Mouse (Mus musculus) hindbrain, embryonic 11.5 days (tissue): ENCODE measurements around the gene Olfr190. TPM values are rescaled to one million over a fixed set of nuclear protein-coding genes. Genes with fewer than 3 reads are reported as not detected.
"Not testable (repeated sequence)": the region's sequence is repeated elsewhere in the genome, so short reads cannot be mapped to it uniquely, and the experiment has no call there.

Source experiments
- ATAC-seq: fragments of 200-750 bp; cut with Nextera tagmentation; 2 replicates; pipeline ENCODE4 v1.8.0; 2017; ENCODE audit warnings: mild to moderate bottlenecking, moderate TSS enrichment, moderate library complexity; ENCODE audit not compliant: low FRiP score
- DNase-seq: peaks from one replicate; pipeline ENCODE4 v3.0.0-alpha.2; 2015; ENCODE audit warnings: low spot score
- H3K27ac ChIP-seq: fragments of 300-500 bp; sonication (generic); 2 replicates; pipeline ENCODE4 v1.5.1; 2014; ENCODE audit warnings: mild to moderate bottlenecking, low read depth, low read length
- H3K27me3 ChIP-seq: fragments of 300-500 bp; sonication (generic); 2 replicates; pipeline ENCODE4 v1.6.1; 2014; ENCODE audit warnings: mild to moderate bottlenecking, low read length, moderate library complexity, mixed read lengths; ENCODE audit not compliant: control insufficient read depth, insufficient read depth
- H3K36me3 ChIP-seq: fragments of 300-500 bp; sonication (generic); 2 replicates; pipeline ENCODE4 v1.6.1; 2014; ENCODE audit warnings: mild to moderate bottlenecking, low read length, moderate library complexity, mixed read lengths; ENCODE audit not compliant: control insufficient read depth, insufficient read depth
- H3K4me1 ChIP-seq: fragments of 300-500 bp; sonication (generic); replicated peaks from 2 replicates; pipeline ENCODE4 v1.6.1; 2014; ENCODE audit warnings: low read length, mixed read lengths; ENCODE audit not compliant: control insufficient read depth, insufficient read depth
- H3K4me2 ChIP-seq: fragments of 300-500 bp; sonication (generic); replicated peaks from 2 replicates; pipeline ENCODE4 v1.6.1; 2014; ENCODE audit warnings: mild to moderate bottlenecking, low read depth, low read length
- H3K4me3 ChIP-seq: fragments of 300-500 bp; sonication (generic); 2 replicates; pipeline ENCODE4 v1.5.1; 2014; ENCODE audit warnings: low read depth, low read length
- H3K9ac ChIP-seq: fragments of 300-500 bp; sonication (generic); 2 replicates; pipeline ENCODE4 v1.6.1; 2014; ENCODE audit warnings: low read depth, low read length
- H3K9me3 ChIP-seq: fragments of 300-500 bp; sonication (generic); 2 replicates; pipeline ENCODE4 v1.6.1; 2016; ENCODE audit warnings: low read length; ENCODE audit not compliant: control insufficient read depth
- WGBS: fragments of 180-500 bp; shearing (Covaris S2); extraction: QIAGEN DNeasy Blood & Tissue Kit; methylation state at CpG from one replicate; pipeline ENCODE4 v1.1.7; 2014; 5-methylcytosine and 5-hydroxymethylcytosine counted together
- polyA plus RNA-seq: library from polyadenylated mRNA; unstranded; fragments of >200 nt; fragmentation: Nextera tagmentation; extraction: Ambion mirVana; gene quantifications from 2 replicates; pipeline ENCODE4 v1.2.1, GENCODE M21; 2014

Gene Olfr190
- polyA plus RNA-seq, 1 experiment from 2014 or later = not detected

GRCm38 (mm10) chr16:59062411-59062810, 15.4 kb downstream of the Olfr190 start:
- H3K4me1 ChIP-seq, DNase-seq, H3K27me3 ChIP-seq, H3K4me3 ChIP-seq, H3K36me3 ChIP-seq, H3K9ac ChIP-seq, ATAC-seq, H3K4me2 ChIP-seq, H3K9me3 ChIP-seq, H3K27ac ChIP-seq: not testable (repeated sequence)
- 79% methylated on average over 3 of the region's 3 CpGs for WGBS

- WGBS = 91% methylated on average over 2 of the region's 2 CpGs
- not testable (repeated sequence) for H3K36me3 ChIP-seq, H3K27ac ChIP-seq, H3K4me1 ChIP-seq, H3K27me3 ChIP-seq, ATAC-seq, DNase-seq, H3K4me2 ChIP-seq, H3K4me3 ChIP-seq, H3K9me3 ChIP-seq, H3K9ac ChIP-seq
These were observed 28.5 kb downstream of the Olfr190 start for GRCm38 (mm10) chr16:59049286-59049685.

- no peaks in the 10 kb centered on the region for H3K27me3 ChIP-seq
- no peak overlapping the region for H3K4me2 ChIP-seq
- H3K9ac ChIP-seq = no peak overlapping the region
- H3K36me3 ChIP-seq = no peaks in the 10 kb centered on the region
- H3K4me1 ChIP-seq = no peaks in the 10 kb centered on the region
- H3K4me3 ChIP-seq = no peak overlapping the region
- no peaks in the 10 kb centered on the region for H3K9me3 ChIP-seq
- H3K27ac ChIP-seq = no peak overlapping the region
- no peak for ATAC-seq
- WGBS = 87% methylated on average over 1 of the region's 1 CpGs
- no peak for DNase-seq
These were observed 28.9 kb downstream of the Olfr190 start for GRCm38 (mm10) chr16:59048860-59049259.

- 68% methylated on average over 4 of the region's 4 CpGs for whole genome bisulfite sequencing
- DNase-seq = no peak
These were observed 30.2 kb downstream of the Olfr190 start for GRCm38 (mm10) chr16:59047579-59047978.

GRCm38 (mm10) chr16:59045835-59046234, 32.0 kb downstream of the Olfr190 start:
- no peak for DNase-seq
- H3K9ac ChIP-seq = no peak overlapping the region
- no peaks in the 10 kb centered on the region for H3K36me3 ChIP-seq
- H3K4me3 ChIP-seq = no peak overlapping the region
- H3K4me1 ChIP-seq = no peaks in the 10 kb centered on the region
- H3K27me3 ChIP-seq = no peaks in the 10 kb centered on the region
- 92% methylated on average over 3 of the region's 3 CpGs for WGBS
- H3K9me3 ChIP-seq = no peaks in the 10 kb centered on the region
- no peak overlapping the region for H3K4me2 ChIP-seq
- no peak for ATAC-seq
- H3K27ac ChIP-seq = no peak overlapping the region

More at GRCm38 (mm10) chr16:59047579-59047978, 30.2 kb downstream of the Olfr190 start:
- H3K4me3 ChIP-seq = no peak overlapping the region
- no peaks in the 10 kb centered on the region for H3K36me3 ChIP-seq
- H3K27ac ChIP-seq = no peak overlapping the region
- H3K9ac ChIP-seq = no peak overlapping the region
- H3K4me2 ChIP-seq = no peak overlapping the region
- H3K4me1 ChIP-seq = no peaks in the 10 kb centered on the region
- no peaks in the 10 kb centered on the region for H3K27me3 ChIP-seq
- ATAC-seq = no peak
- no peaks in the 10 kb centered on the region for H3K9me3 ChIP-seq

- ATAC-seq = no peak
- Histone ChIP-seq H3K27ac (no peak within 1 kb of the TSS), H3K4me3 (no peak within 1 kb of the TSS), H3K27me3 (no peaks in the 10 kb centered on the region), H3K36me3 (no peaks in the 10 kb centered on the region), H3K9ac (no peak within 1 kb of the TSS), H3K4me2 (no peak within 1 kb of the TSS), H3K4me1 (no peaks in the 10 kb centered on the region), H3K9me3 (no peaks in the 10 kb centered on the region)
- DNase-seq = no peak
- WGBS = 89% methylated on average over 7 of the region's 7 CpGs
These were observed 38.1 kb downstream of the Olfr190 start, which contains the start of gene Olfr187 for GRCm38 (mm10) chr16:59039710-59040109. Olfr187 (minus strand) TSS chr16:59039767.

GRCm38 (mm10) chr16:59030191-59030590, 47.6 kb downstream of the Olfr190 start, which contains the start of gene Olfr186:
Olfr186 (minus strand) TSS chr16:59030291.
- H3K9ac ChIP-seq = no peak within 1 kb of the TSS
- WGBS = 97% methylated on average over 4 of the region's 4 CpGs
- no peaks in the 10 kb centered on the region for H3K36me3 ChIP-seq
- H3K27ac ChIP-seq = no peak within 1 kb of the TSS
- no peak for ATAC-seq
- H3K9me3 ChIP-seq = no peaks in the 10 kb centered on the region
- no peaks in the 10 kb centered on the region for H3K27me3 ChIP-seq
- no peak for DNase-seq
- H3K4me1 ChIP-seq = no peaks in the 10 kb centered on the region
- no peak within 1 kb of the TSS for H3K4me2 ChIP-seq
- H3K4me3 ChIP-seq = no peak within 1 kb of the TSS

Other genes starting within 250 kb of the Olfr190 start
- gene Olfr177, start 203.2 kb downstream of the Olfr190 start, polyA plus RNA-seq = not detected in 2 replicates
- not detected in 2 replicates for gene Olfr178, start 185.9 kb downstream of the Olfr190 start, polyA plus RNA-seq
- gene Olfr181, start 149.2 kb downstream of the Olfr190 start, polyA plus RNA-seq = not detected in 2 replicates
- gene Olfr180, start 148.6 kb downstream of the Olfr190 start, polyA plus RNA-seq = not detected in 2 replicates
- gene Olfr183, start 82.6 kb downstream of the Olfr190 start, polyA plus RNA-seq = not detected in 2 replicates
- gene Olfr186, start 47.7 kb downstream of the Olfr190 start, polyA plus RNA-seq = not detected in 2 replicates
- not detected in 2 replicates for gene Olfr187, start 38.2 kb downstream of the Olfr190 start, polyA plus RNA-seq
- gene Olfr191, start 11.8 kb upstream of the Olfr190 start, polyA plus RNA-seq = not detected in 2 replicates
- gene Olfr193, start 33.9 kb upstream of the Olfr190 start, polyA plus RNA-seq = not detected in 2 replicates
- gene Olfr194, start 43.1 kb upstream of the Olfr190 start, polyA plus RNA-seq = not detected in 2 replicates
- gene Olfr195, start 69.0 kb upstream of the Olfr190 start, polyA plus RNA-seq = not detected in 2 replicates
- gene Olfr196, start 92.4 kb upstream of the Olfr190 start, polyA plus RNA-seq = not detected in 2 replicates
- gene Olfr198, start 125.5 kb upstream of the Olfr190 start, polyA plus RNA-seq = not detected in 2 replicates
- 0.12 TPM in 1 of 2 replicates, not detected in the other for gene Olfr199, start 141.8 kb upstream of the Olfr190 start, polyA plus RNA-seq
- gene Olfr201, start 194.6 kb upstream of the Olfr190 start, polyA plus RNA-seq = not detected in 2 replicates
- gene Olfr202, start 208.8 kb upstream of the Olfr190 start, polyA plus RNA-seq = not detected in 2 replicates
- not detected in 2 replicates for gene Olfr203, start 220.9 kb upstream of the Olfr190 start, polyA plus RNA-seq
- gene Olfr204, start 240.2 kb upstream of the Olfr190 start, polyA plus RNA-seq = not detected in 2 replicates